Mouse (Mus musculus) MEL (cell line): ENCODE results near the gene Tbxas1.

Source experiments
- CTCF ChIP-seq, 3 experiments: IDR thresholded peaks in 2 of 3; conservative IDR thresholded peaks in 1 of 3; 2 replicates each; pipeline ENCODE4 v1.5.1; 2011 to 2012; ENCODE audit warnings: low read length in 3 of 3, low read depth in 2 of 3, mild to moderate bottlenecking in 2 of 3, improper control_type of control experiment in 1 of 3, inconsistent platforms in 1 of 3, mixed read lengths in 1 of 3, moderate library complexity in 1 of 3; ENCODE audit not compliant: control insufficient read depth in 1 of 3, insufficient read depth in 1 of 3, poor library complexity in 1 of 3, severe bottlenecking in 1 of 3
- EP300 ChIP-seq, 2 experiments: IDR thresholded peaks; 2 replicates each; pipeline ENCODE4 v1.6.1; 2011; ENCODE audit warnings: improper control_type of control experiment in 2 of 2, low read length in 2 of 2, low read depth in 1 of 2, mild to moderate bottlenecking in 1 of 2
- ETS1 ChIP-seq: IDR thresholded peaks from 2 replicates; pipeline ENCODE4 v1.6.1; 2012; ENCODE audit warnings: low read depth, mild to moderate bottlenecking, inconsistent platforms, low read length, improper control_type of control experiment, moderate library complexity
- HCFC1 ChIP-seq: IDR thresholded peaks from 2 replicates; pipeline ENCODE4 v1.6.1; 2012; ENCODE audit warnings: low read depth, mild to moderate bottlenecking, inconsistent platforms, low read length, improper control_type of control experiment, moderate library complexity
- NRF1 ChIP-seq: IDR thresholded peaks from 2 replicates; pipeline ENCODE4 v1.6.1; 2014; ENCODE audit warnings: low read depth, mild to moderate bottlenecking, inconsistent platforms, low read length, improper control_type of control experiment, moderate library complexity; ENCODE audit not compliant: poor library complexity, insufficient read depth, severe bottlenecking
- POLR2A ChIP-seq, 2 experiments: IDR thresholded peaks; 2 replicates each; pipeline ENCODE4 v1.6.1; 2011 to 2012; ENCODE audit warnings: low read length in 2 of 2, mild to moderate bottlenecking in 2 of 2, control low read depth in 1 of 2, improper control_type of control experiment in 1 of 2, low read depth in 1 of 2, moderate library complexity in 1 of 2; ENCODE audit not compliant: control insufficient read depth in 1 of 2, insufficient read depth in 1 of 2, poor library complexity in 1 of 2
- POLR2AphosphoS2 ChIP-seq: IDR thresholded peaks from 2 replicates; pipeline ENCODE4 v1.6.1; 2011; ENCODE audit warnings: low read length, improper control_type of control experiment

GRCm38 (mm10) chr6:38887436-38887835 lies 12.2 kb downstream of the Tbxas1 start:
- TF ChIP-seq EP300 (IDR thresholded peaks at IDR 0.05; ENCODE audit: low read depth in 1 of 2, low read length in 2 of 2) (no peak), CTCF (IDR thresholded peaks at IDR 0.05 in 2 of 3, conservative IDR thresholded peaks at IDR 0.05 in 1 of 3; ENCODE audit: control insufficient read depth in 1 of 3, insufficient read depth in 1 of 3, low read depth in 2 of 3, low read length in 3 of 3, poor library complexity in 1 of 3, severe bottlenecking in 1 of 3) (no peak), HCFC1 (no peak), NRF1 (no peak), ETS1 (no peak), POLR2AphosphoS2 (no peak), POLR2A (IDR thresholded peaks at IDR 0.05; ENCODE audit: control insufficient read depth in 1 of 2, insufficient read depth in 1 of 2, low read depth in 1 of 2, low read length in 2 of 2, poor library complexity in 1 of 2) (no peak)
